Mouse (Mus musculus): Measurements from ENCODE around the gene Fam219a.

Fam219a gene

DNA sequence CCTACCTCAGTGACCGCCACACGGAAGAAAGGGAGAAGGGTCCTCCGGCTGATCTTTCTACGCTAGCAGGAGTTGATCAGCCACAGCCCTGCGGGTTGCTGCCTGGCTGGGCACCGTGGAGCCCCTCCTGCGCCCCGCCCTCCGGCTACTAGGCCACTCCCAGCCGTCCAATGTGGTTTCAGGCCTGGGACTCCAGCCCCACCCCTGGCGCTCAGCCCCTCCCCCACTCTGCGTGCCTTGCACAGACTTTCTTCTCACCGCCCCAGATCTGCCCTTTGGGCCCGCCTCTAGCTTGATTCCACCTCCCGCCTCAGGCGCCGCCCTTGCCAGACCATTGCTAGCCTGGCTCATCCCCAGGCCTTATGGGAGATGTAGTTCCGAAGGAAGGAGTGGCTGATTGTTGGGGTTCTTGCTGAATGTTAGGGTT lies 66.3 kb downstream of the Fam219a start, which contains the start of gene AI464131:
Gene AI464131, minus strand, starts transcription at position 91 of the 427 bp plus-strand sequence.
- DNase-seq: peak; percentile 89

- no peak for DNase-seq
Observed at GRCm38 (mm10) chr4:41502171-41502940, 67.0 kb downstream of the Fam219a start.

- DNase-seq: no peak
Observed at GRCm38 (mm10) chr4:41500787-41501186, 68.6 kb downstream of the Fam219a start.

- no peak for DNase-seq
Observed at GRCm38 (mm10) chr4:41499619-41500018, 69.7 kb downstream of the Fam219a start.

- DNase-seq: no peak
Observed at GRCm38 (mm10) chr4:41498921-41499391, 70.4 kb downstream of the Fam219a start.

- DNase-seq: no peak
Observed at GRCm38 (mm10) chr4:41497995-41498845, 71.1 kb downstream of the Fam219a start.

DNA sequence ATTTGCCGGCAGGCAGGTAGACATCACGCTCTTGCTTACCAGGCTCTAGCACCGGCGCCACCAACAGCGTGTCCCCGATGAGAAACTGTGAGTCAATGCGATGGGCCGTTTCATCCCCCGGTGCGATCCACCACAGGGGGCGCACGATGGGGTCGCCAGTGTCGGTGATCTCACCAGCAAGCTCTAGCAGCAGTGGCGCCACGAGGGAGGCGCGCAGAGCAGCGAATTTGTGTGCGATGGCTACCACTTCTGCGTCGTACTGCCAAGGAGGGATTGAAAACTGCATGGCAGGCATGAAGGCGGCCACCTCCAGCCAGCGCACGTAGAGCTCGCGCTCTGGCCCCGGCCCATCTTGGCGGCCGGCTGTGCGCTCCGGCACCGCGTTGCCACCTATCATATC lies 71.8 kb downstream of the Fam219a start:
- no peak for DNase-seq

DNA sequence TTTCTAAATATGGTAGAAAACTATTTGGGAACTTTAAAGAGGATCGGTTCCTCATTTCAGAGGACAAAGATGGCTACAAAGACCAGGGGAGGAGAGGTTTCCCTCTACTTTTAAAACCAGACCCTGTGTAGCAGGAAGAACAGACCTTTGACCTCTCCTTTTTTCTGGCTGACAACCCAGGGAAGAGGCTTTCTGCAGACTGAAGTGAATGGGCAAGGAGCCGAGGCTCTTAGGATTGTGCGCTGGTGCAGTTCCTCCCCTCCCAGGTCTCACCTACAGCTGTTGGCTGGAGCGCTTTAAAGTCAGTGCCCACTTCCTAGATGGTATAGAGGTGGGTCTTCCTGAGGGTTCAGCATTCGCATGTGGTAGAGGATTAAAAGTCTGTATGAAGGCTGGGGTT lies 72.3 kb downstream of the Fam219a start:
- no peak for DNase-seq

- DNase-seq: peak; percentile 29
Observed at GRCm38 (mm10) chr4:41495850-41496249, 73.5 kb downstream of the Fam219a start.

- DNase-seq: no peak
Observed at GRCm38 (mm10) chr4:41495076-41495475, 74.3 kb downstream of the Fam219a start.

DNA sequence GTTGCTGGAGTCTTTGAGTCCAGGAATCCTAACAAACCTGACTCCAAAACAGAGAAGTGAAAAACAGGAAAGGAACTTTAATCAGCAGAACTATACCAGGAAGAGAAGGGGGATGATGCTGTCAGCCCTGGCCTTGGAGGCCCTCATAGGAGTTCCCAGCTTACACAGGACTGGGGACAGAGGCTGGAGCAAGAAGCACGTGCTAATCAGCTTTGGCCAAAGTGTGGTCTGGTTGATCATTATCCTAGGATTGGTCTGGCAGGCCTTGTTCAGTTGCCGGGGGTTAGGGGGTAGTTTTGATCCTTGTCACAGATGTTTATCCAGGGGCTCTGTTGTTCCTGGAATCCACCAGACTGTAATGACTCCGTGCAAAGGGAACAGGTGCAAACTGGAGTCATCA lies 75.0 kb downstream of the Fam219a start:
- DNase-seq: no peak

DNA sequence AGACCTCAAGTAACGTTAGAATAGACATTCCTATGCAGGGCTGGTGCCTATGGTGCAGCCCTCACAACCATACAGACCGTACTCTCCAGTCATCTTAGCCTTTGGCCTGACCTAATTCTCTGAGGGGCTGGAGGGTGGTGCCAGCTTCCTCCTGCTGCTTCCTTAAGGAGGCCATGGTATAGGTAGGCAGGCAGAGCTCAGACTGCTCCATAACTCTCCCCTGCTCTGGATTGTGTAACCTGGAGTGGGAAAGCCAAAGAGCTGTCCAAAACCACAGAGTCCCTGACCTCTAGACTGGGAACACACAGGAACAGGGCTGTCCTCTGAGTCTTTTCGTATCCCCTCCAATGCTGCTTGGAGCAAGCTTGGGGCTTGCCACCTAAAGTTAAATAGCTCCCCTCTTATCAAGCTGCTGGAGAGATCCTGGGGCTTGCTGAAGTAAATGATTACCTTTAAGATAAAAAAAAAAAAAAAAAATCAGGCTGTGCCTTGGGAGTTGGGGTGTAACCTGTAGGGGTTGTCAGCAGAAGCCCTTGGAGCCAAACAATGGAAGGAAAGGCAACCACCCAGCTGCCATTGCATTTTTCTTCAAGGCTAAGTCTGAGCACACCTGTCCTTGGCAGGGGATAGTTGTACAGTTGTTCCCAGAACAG lies 75.7 kb downstream of the Fam219a start:
- no peak for DNase-seq

- DNase-seq: no peak
Observed at GRCm38 (mm10) chr4:41492951-41493350, 76.4 kb downstream of the Fam219a start.

GRCm38 (mm10) chr4:41481601-41482017 lies 87.7 kb downstream of the Fam219a start:
- DNase-seq: no peak

DNA sequence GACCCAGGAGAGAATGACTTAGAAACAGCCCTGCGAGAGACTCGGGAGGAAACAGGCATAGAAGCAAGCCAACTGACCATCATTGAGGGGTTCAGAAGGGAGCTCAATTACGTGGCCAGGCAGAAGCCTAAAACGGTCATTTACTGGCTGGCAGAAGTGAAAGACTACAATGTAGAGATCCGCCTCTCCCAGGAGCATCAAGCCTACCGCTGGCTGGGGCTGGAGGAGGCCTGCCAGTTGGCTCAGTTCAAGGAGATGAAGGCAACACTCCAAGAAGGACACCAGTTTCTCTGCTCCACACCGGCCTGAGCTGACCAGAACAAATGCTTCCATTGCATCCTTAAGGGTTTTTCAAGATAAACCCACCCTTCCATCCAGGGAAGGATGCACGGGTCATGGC lies 89.1 kb downstream of the Fam219a start:
- no peak for DNase-seq

- no peak for DNase-seq
Observed at GRCm38 (mm10) chr4:41479456-41479804, 89.9 kb downstream of the Fam219a start.

- no peak for DNase-seq
Observed at GRCm38 (mm10) chr4:41478751-41479455, 90.4 kb downstream of the Fam219a start.

DNA sequence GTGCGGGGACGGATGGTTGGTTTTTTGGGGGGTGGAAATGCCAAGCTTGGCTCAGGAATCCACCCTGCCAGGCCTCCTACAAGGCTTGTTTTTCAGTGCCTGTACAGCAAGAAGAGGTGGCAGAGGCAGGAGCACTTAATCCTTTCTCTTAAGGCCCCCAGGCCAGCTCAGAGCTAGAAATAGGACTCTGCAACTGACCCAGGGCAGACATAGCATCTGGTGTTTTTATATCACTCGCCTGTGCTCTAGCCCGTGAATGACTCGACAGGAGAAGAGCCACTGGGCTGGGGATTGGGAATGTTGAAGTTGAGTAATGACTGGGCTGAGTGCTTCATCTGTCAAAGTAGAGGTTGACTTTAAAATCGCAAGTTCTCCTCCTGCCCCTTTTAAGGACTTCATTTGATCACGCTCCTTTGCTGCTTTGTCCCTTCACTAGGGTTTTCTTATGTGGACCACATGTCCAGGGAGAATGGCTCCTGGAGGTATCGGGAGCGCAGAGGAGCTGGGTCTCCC lies 91.6 kb downstream of the Fam219a start:
- DNase-seq: no peak

DNA sequence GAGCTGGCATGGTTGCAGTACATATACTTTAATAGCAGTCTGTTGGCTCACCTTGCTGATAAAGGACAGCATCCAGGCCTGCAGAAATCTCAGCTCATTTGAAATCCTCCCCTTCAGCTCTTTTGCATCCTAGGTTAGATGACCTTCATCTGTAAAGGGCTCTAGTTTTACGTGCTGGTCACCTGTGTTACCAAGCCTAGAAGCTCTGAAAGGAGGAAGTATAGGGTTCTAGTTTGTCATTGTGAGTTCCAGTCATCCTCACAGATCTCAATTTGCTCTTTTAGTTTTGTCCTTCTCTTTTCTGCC lies 98.0 kb downstream of the Fam219a start:
- no peak for DNase-seq

- DNase-seq: peak; percentile 63
Observed at GRCm38 (mm10) chr4:41470684-41471383, 98.5 kb downstream of the Fam219a start.

- no peak for DNase-seq
Observed at GRCm38 (mm10) chr4:41470051-41470683, 99.2 kb downstream of the Fam219a start.

GRCm38 (mm10) chr4:41469199-41469598 lies 100.1 kb downstream of the Fam219a start:
- no peak for DNase-seq

All from right cerebral cortex, postnatal 25 days (tissue).